Mouse (Mus musculus): ENCODE results near the gene Pigk. TPM values are rescaled to one million over a fixed set of nuclear protein-coding genes. Genes with fewer than 3 reads are reported as not detected.
A peak's percentile ranks its signal among the peaks of the same experiment; 100 is the strongest.
"Not testable (repeated sequence)": the region's sequence is repeated elsewhere in the genome, so short reads cannot be mapped to it uniquely, and the experiment has no call there.

Pigk gene
- 10 to 100 TPM; 20.8 to 27.7 TPM for total RNA-seq (2021)
- long read RNA-seq, experiment 1, full-length matches to known transcripts = 28 of 37 reads
- long read RNA-seq, experiment 1, partial matches to known transcripts = 6 of 37 reads
- long read RNA-seq, experiment 1, other reads (novel, unspliced or antisense) = 3 of 37 reads
- long read RNA-seq, experiment 2, full-length matches to known transcripts = 31 of 40 reads
- long read RNA-seq, experiment 2, partial matches to known transcripts = 1 of 40 reads
- long read RNA-seq, experiment 2, other reads (novel, unspliced or antisense) = 8 of 40 reads

DNA sequence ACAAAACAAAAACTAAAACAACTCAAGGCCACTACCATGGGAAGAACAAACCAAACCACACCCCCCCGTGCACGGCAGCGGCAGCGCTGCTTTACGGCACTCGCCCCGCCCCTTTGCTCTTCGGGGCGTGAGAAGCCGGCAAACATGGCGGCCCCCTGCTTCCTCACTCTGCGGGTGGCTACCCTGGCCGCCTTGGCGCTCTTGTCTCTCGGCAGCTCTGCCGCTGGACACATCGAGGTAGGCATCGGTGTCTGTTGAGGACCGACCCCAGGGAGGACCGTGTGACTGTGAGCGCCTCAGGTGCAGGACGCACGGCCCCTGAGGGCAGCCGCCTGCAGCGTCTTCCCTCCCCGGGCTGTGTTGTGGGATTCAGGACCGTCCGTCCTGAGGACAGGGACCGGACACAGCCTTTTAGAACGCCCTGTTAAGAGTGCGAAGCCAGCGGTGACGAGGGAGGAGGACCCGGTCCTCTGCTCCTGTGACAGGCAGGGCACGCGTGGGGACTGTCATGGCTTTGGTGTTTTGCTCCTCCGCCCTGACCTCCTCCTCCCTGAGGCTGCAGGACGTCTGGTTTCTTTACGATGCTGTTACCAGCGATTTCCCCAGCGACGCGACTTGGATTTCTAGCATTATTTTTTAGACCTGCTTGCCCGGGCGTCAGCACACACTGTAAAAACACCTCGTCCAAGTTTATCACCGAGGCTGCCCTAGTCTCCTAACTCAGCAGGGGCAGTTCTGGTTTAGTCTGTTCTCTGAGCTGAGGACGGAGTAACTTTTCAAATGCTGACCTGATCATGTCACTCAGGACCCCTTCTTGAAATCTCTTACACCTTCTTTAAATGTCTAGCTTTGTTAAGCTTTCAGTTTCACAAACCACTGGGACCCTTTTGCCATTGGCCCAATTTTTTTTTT lies at the start of gene Pigk:
Gene Pigk, plus strand, starts transcription at position 110 of the 912 bp plus-strand sequence.
- intact Hi-C loops (cut with DNase I; ENCODE audit: low total_unique reads) = no loop called here
- peak; percentile 91 for DNase-seq

- intact Hi-C loops (cut with DNase I; ENCODE audit: low total_unique reads) = no loop called here
- peak; percentile 17 for DNase-seq
Observed at GRCm38 (mm10) chr3:152666991-152667355, 46.9 kb upstream of the Pigk start.

GRCm38 (mm10) chr3:152667356-152668211 lies 46.3 kb upstream of the Pigk start:
- DNase-seq = peak; percentile 34
- intact Hi-C loops (cut with DNase I; ENCODE audit: low total_unique reads) = no loop called here

GRCm38 (mm10) chr3:152668239-152668638 lies 45.7 kb upstream of the Pigk start, which contains the start of gene Ak5:
Ak5 (minus strand) TSS chr3:152668360.
- no peak for DNase-seq
- intact Hi-C loops (cut with DNase I; ENCODE audit: low total_unique reads) = no loop called here

DNA sequence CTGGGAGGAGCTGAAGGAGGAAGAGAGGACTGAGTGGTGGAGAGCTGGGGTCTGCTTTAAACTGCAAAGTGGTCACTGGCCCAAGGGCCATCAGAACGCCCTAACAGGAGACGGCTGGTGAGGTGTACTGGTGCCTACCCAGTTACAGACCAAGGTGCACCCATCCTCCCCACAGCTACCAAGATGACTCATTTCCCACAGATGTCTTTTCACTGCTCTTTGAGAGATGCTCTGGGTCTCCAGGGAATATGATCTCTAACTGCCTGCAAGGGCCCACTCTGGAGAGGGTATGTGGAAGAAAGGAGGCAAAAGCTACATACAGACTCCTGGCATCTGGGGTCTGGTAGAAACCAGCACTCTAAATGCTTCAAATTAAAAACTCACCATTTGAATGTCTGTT lies 45.1 kb upstream of the Pigk start:
- DNase-seq = no peak
- intact Hi-C loops (cut with DNase I; ENCODE audit: low total_unique reads) = no loop called here

- no peak for DNase-seq
- intact Hi-C loops (cut with DNase I; ENCODE audit: low total_unique reads) = no loop called here
Observed at GRCm38 (mm10) chr3:152669783-152670182, 44.1 kb upstream of the Pigk start.

DNA sequence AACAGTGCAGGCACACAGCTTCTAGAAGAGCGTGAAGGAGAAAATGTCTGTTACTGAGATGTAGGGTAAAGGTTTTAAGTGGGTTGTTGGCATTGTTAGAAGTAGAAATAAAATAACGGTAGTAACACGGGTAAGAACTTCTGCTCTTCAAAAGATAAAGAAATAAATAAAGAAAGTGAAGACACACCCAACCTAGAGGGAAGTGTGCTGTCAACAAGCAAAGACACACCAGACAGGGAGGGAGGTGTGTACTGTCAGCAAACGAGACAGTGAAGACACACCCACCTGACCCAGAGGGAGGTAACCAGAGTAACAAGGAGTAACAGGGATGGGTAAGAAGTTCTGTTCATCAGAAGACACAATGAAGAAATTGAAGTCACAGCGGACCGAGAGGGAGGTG lies 39.2 kb upstream of the Pigk start:
- no peak for DNase-seq
- intact Hi-C loops (cut with DNase I; ENCODE audit: low total_unique reads) = no loop called here

DNA sequence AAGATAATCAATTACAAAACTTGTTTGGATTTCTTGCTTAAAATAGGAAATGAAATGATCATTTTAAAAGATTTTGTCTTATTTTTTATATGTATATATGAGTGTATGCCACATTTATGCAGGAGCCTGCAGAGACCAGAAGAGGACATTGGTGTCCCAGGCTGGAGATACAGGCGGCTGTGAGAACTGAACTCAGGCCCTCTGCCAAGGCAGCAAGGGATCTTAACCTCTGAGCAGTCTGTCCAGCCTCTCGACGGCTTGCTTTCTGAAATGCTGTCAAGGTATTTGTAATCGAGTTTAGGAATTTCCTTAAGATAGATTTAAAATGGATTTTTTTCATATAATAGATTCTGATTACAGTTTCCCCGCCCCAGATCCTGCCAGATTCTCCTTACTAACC lies 25.4 kb upstream of the Pigk start:
- DNase-seq = no peak

GRCm38 (mm10) chr3:152689105-152689504 lies 24.8 kb upstream of the Pigk start:
- intact Hi-C loops (cut with DNase I; ENCODE audit: low total_unique reads) = no loop called here
- peak; percentile 27 for DNase-seq

More for the DNA sequence above, 25.4 kb upstream of the Pigk start:
- intact Hi-C loops (cut with DNase I; ENCODE audit: low total_unique reads) = no loop called here

- intact Hi-C loops (cut with DNase I; ENCODE audit: low total_unique reads) = no loop called here
- DNase-seq = no peak
Observed at GRCm38 (mm10) chr3:152694950-152695349, 18.9 kb upstream of the Pigk start.

GRCm38 (mm10) chr3:152698017-152698416 lies 15.9 kb upstream of the Pigk start:
- no peak for DNase-seq
- intact Hi-C loops (cut with DNase I; ENCODE audit: low total_unique reads) = no loop called here

- DNase-seq = no peak
- intact Hi-C loops (cut with DNase I; ENCODE audit: low total_unique reads) = no loop called here
Observed at GRCm38 (mm10) chr3:152699261-152699660, 14.6 kb upstream of the Pigk start.

DNA sequence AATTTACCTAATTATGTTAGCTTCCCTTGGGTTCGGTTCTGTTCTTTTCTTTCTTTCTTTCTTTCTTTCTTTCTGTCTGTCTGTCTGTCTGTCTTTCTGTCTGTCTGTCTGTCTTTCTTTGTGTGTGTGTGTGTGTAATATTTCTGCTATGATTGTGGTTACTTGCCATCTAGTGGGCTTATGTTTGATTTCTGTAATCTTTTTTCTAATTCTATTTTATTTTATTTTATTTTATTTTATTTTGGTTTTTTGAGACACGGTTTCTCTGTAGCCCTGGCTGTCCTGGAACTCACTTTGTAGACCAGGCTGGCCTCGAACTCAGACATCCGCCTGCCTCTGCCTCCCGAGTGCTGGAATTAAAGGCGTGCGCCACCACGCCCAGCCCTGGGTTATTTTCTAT lies 12.4 kb upstream of the Pigk start:
- DNase-seq; intact Hi-C loops (cut with DNase I; ENCODE audit: low total_unique reads): not testable (repeated sequence)

GRCm38 (mm10) chr3:152702274-152702843 lies 11.5 kb upstream of the Pigk start:
- intact Hi-C loops (cut with DNase I; ENCODE audit: low total_unique reads) = no loop called here

DNA sequence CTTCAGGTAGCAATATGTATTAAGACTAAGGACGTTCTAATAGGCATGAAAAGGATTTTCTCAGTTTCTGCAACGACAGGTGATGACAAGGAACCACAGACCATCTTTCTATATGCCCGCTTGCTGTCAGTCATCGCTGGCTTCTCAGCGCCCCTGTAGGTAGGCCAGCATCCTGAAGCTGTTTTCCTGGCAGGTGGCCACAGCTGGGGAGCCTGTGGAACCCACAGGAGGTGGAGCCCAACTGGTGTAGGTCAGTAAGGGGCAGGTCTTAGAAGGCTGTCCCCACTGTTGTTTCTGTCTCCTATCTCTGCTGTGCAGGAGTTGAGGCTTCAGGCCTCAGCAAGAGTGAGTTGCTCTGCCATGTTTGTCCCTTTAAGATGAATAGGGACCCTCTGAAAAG lies 8.1 kb upstream of the Pigk start:
- intact Hi-C loops (cut with DNase I; ENCODE audit: low total_unique reads) = no loop called here
- no peak for DNase-seq

More at GRCm38 (mm10) chr3:152702274-152702843, 11.5 kb upstream of the Pigk start:
- no peak for DNase-seq

DNA sequence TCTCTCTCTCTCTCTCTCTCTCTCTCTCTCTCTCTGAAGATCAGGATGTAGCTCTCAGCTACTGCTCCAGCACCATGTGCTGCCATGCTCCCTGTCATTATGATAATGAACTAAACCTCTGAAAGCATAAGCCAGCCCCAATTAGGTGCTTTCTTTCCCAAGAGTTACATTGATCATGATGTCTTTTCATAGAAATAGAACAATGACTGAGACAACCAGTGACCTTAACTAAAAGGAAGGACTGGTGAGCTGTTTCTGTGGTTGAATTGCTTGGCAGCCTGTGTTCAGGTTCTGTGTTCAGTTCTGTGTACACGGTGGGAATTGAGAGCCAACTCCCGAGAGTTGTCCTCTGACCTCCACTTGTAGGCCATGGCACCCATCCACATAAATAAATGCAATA lies 7.0 kb upstream of the Pigk start:
- DNase-seq = no peak
- intact Hi-C loops (cut with DNase I; ENCODE audit: low total_unique reads) = no loop called here

DNA sequence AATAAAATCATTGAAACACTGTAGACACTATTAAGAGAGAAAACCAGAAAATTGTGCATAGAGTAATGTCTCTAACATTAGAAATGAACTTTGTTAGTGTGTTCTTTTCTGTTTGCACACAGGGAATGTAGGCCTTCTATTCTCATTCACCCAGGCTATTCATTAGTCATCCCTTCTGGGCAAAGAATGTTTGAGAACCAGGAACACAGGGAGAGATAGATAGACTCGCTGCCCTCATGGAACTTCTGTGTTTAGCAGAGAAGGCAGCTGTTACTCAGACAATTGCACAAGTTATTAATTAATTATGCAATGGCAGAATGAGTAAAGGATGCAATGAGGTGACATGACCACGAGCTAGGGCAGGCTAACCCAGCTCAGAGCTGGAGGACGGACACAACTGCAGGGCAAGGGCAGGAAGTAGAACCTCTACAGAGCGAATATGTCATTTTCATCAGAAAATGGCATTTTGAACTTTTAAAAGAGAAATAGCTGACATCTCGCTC lies 6.5 kb upstream of the Pigk start:
- intact Hi-C loops (cut with DNase I; ENCODE audit: low total_unique reads) = no loop called here
- DNase-seq = no peak

GRCm38 (mm10) chr3:152709936-152710335 lies 4.0 kb upstream of the Pigk start:
- no peak for DNase-seq
- intact Hi-C loops (cut with DNase I; ENCODE audit: low total_unique reads) = no loop called here

DNA sequence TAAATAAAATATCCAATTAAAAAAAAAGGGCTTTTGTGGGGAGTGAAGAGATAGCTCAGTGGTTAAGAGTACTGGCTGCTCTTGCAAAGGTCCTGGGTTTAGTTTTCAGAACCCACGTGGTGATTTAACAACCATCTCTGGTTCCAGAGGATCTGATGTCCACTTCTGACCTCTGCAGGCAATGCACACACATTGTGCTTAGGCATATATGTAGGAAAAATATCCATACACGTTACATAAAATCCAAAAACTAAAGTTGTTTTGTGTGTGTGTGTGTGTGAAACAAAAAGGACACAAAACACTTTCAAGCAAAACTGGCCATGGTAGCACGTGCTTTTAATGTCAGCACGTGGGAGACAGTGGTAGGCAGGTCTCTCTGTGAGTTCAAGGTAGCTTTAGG lies 943 bp upstream of the Pigk start:
- intact Hi-C loops (cut with DNase I; ENCODE audit: low total_unique reads) = no loop called here
- DNase-seq = no peak
